Mouse (Mus musculus) ES-E14 (cell line): ENCODE measurements around the gene 1700025G04Rik.

Experiments
- CHD2 ChIP-seq: IDR thresholded peaks from 2 replicates; pipeline ENCODE4 v1.6.1; 2014; ENCODE audit warnings: mild to moderate bottlenecking, low read depth, low read length, inconsistent platforms
- HCFC1 ChIP-seq: IDR thresholded peaks from 2 replicates; pipeline ENCODE4 v1.6.1; 2012; ENCODE audit warnings: low read length, inconsistent platforms, borderline replicate concordance; ENCODE audit not compliant: insufficient read depth
- ZC3H11A ChIP-seq: IDR thresholded peaks from 2 replicates; pipeline ENCODE4 v1.6.1; 2012; ENCODE audit warnings: low read depth, mild to moderate bottlenecking, inconsistent platforms, low read length, borderline replicate concordance

GRCm38 (mm10) chr1:152018322-152018721 is 71.6 kb downstream of the 1700025G04Rik start:
- TF ChIP-seq HCFC1 (no peak), CHD2 (no peak), ZC3H11A (no peak)
